Mouse (Mus musculus) layer of hippocampus, adult 2 months (tissue): ENCODE measurements at regions not wholly inside any gene's neighbourhood (a gene's known extent, or its start where the extent isn't known, plus 50 kb on each side); places are given as distances from the start of the nearest gene placed in this dataset.

Experiments used
- DNase-seq, 2 experiments: peaks; one replicate each; pipeline ENCODE4 v3.0.0; 2022; ENCODE audit warnings: low spot score in 2 of 2
- H3K27ac ChIP-seq: fragments of 200-600 bp; 2 replicates; pipeline ENCODE4 v1.8.1; 2022
- H3K4me3 ChIP-seq: fragments of 200-600 bp; 2 replicates; pipeline ENCODE4 v1.8.1; 2022; ENCODE audit warnings: mild to moderate bottlenecking
- CTCF ChIP-seq: fragments of 200-600 bp; conservative IDR thresholded peaks from 2 replicates; pipeline ENCODE4 v1.8.1; 2022; ENCODE audit warnings: antibody characterized with exemption, mild to moderate bottlenecking, moderate library complexity

GRCm38 (mm10) chr15:13582134-13582533 lies 408.7 kb upstream of the Cdh6 start:
- H3K4me3 ChIP-seq = no peak overlapping the region
- no peak for TF ChIP-seq CTCF
- DNase-seq = no peak
- H3K27ac ChIP-seq = no peak overlapping the region

DNA sequence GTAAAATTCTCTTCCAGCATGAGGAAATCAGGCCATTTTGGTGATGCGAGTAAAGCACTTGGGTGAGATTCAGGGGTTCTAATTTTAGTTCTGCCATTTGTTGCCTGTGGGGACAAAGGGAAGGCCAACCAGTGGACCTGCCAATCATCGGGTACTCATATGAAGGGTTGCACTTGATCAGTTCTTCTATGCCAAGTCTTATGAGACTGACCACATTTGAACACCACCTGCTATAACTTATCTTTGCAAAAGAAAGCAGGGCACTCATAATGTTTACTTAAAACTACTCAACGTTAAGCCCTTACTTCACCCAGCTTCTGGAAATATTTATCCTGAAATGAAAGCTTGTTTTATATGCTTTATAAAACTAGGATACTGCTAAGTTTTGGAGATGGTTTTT lies 400.1 kb upstream of the Cdh6 start:
- Histone ChIP-seq H3K27ac (no peak overlapping the region), H3K4me3 (no peak overlapping the region)
- DNase-seq = no peak
- TF ChIP-seq CTCF = no peak

GRCm38 (mm10) chr15:13560920-13561319 lies 387.4 kb upstream of the Cdh6 start:
- Histone ChIP-seq H3K4me3 (no peak overlapping the region), H3K27ac (no peak overlapping the region)
- no peak for TF ChIP-seq CTCF
- DNase-seq = no peak

DNA sequence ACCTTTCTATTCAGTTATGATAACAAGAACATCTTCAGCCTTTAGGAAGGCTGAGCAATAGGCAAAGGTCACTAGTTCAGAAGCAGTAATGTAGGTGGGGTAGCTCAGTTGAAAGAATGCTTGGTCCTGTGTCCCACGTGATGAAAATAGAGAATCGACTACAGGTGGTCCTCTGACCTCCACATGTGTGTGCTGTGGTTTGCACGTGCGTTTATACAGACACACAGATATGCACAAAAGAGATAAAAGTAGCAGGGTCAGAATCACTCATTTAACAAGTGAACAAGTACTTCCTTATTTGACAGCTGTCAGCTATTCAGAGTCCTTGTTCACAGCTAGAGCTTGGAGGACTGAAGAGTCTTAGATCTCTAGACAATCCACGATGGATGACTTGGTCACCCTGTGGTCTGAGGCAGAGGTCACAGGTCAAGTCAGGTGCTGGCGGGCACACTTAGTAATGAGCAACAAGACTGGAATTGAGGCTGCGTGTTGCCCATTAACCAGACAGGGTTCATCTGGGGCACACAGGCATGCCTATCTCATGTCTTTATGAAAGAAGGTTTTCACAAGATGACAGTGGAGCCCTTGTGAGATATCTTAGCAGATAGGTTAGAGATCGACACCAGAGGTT lies 375.8 kb upstream of the Cdh6 start:
- Histone ChIP-seq H3K27ac (no peak overlapping the region), H3K4me3 (no peak overlapping the region)
- no peak for DNase-seq
- no peak for TF ChIP-seq CTCF

- H3K4me3 ChIP-seq = no peak overlapping the region
- no peak for DNase-seq
- H3K27ac ChIP-seq = no peak overlapping the region
- TF ChIP-seq CTCF = no peak
Measured at GRCm38 (mm10) chr15:13540026-13540425, 366.6 kb upstream of the Cdh6 start.

GRCm38 (mm10) chr15:13534017-13534416 lies 360.5 kb upstream of the Cdh6 start:
- no peak for TF ChIP-seq CTCF
- H3K4me3 ChIP-seq = no peak overlapping the region
- no peak overlapping the region for H3K27ac ChIP-seq
- no peak for DNase-seq

DNA sequence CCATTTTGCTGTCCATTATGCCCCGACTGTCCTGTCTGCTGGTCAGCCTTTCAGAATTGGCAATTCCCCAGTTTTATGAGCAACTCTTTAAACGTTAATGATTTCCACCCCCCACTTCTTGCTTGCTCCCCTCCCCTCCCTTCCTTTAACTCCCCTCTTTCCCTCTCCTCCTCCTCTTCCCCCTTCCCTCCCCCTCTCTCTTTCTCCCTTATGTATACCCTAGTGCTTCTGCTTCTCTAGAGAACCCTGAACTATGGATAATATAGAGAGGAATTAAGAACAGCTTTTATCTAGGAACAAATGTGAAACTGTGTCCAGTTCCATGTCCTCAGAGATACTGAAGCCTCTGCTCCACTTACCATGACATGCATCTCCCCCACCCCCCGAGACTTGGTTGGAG lies 356.5 kb upstream of the Cdh6 start:
- TF ChIP-seq CTCF = no peak
- DNase-seq = no peak
- H3K27ac ChIP-seq = no peak overlapping the region

DNA sequence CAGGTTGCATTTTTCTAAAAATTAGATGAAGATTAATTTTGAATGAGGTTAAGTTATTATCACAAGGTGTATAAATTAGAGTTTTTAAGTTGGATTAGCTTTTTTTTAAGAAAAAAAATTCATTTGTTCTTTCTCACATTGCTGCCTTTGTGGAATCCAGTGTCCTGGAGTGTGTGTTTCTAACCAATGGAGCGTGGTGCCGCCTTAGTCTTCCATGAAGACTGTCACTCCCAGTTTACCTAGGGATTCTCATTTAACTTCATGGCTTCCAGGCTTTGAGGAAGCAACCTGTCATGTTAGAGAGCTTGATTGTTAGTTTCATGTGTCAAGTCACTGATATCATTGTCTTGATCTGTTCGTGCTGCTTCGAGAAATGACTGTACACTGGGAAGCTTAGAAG lies 355.6 kb upstream of the Cdh6 start:
- no peak overlapping the region for H3K4me3 ChIP-seq
- no peak for DNase-seq
- no peak for TF ChIP-seq CTCF

More for the DNA sequence above, 356.5 kb upstream of the Cdh6 start:
- no peak overlapping the region for H3K4me3 ChIP-seq

More for the DNA sequence above, 355.6 kb upstream of the Cdh6 start:
- H3K27ac ChIP-seq = no peak overlapping the region
